Mouse (Mus musculus) macrophage (primary cell): ENCODE data around the gene Ube2h. TPM values are rescaled to one million over a fixed set of nuclear protein-coding genes. Genes with fewer than 3 reads are reported as not detected.

ENCODE experiments used
- H3K27ac ChIP-seq: fragments of 350-480 bp; formaldehyde crosslinking; 2 replicates; pipeline ENCODE4 v1.9.0; 2021
- H3K36me3 ChIP-seq: fragments of 350-480 bp; formaldehyde crosslinking; 2 replicates; pipeline ENCODE4 v1.9.0; 2021; ENCODE audit errors: inconsistent target
- H3K4me3 ChIP-seq: fragments of 350-480 bp; formaldehyde crosslinking; 2 replicates; pipeline ENCODE4 v1.9.0; 2021; ENCODE audit errors: inconsistent target
- H3K79me2 ChIP-seq: fragments of 350-480 bp; formaldehyde crosslinking; 2 replicates; pipeline ENCODE4 v1.9.0; 2021; ENCODE audit errors: inconsistent target
- WGBS: methylation state at CpG from one replicate; pipeline ENCODE4 v1.1.7; 2026; ENCODE audit warnings: inconsistent platforms; ENCODE audit not compliant: missing documents; 5-methylcytosine and 5-hydroxymethylcytosine counted together
- polyA plus RNA-seq: library from polyadenylated mRNA; stranded (reverse); fragments of 250-400 nt; gene quantifications from 3 replicates; pipeline ENCODE4 v1.2.4, GENCODE M21; 2018; ENCODE audit warnings: inconsistent platforms

The Ube2h gene
- polyA plus RNA-seq, 1 experiment from 2014 or later: 32.4 TPM

DNA sequence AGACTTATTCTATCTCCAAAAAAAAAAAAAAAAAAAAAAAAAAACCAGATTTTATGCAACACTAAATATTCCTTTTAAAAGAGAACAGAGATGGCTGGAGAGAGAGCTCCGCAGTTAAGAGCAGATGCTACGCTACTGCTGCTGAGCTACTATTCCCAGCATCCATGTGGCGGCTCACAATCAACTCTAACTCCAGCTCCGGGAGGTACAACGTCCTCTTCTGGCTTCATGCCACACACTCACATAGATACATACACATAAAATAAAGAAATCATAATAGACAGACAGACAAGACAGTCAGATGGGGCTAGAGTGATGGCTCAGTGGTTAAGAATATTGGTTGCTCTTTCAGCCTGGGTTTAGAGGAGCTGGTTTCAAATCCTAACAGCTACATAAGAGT is 58.9 kb downstream of the Ube2h start:
- no peaks in the 10 kb centered on the region; the same call in 1 of the 2 replicates for H3K79me2 ChIP-seq
- H3K36me3 ChIP-seq: no peaks in the 10 kb centered on the region
- 100% methylated on average over 4 of the region's 5 CpGs for WGBS
- H3K27ac ChIP-seq: no peak overlapping the region
- H3K4me3 ChIP-seq: no peak overlapping the region

DNA sequence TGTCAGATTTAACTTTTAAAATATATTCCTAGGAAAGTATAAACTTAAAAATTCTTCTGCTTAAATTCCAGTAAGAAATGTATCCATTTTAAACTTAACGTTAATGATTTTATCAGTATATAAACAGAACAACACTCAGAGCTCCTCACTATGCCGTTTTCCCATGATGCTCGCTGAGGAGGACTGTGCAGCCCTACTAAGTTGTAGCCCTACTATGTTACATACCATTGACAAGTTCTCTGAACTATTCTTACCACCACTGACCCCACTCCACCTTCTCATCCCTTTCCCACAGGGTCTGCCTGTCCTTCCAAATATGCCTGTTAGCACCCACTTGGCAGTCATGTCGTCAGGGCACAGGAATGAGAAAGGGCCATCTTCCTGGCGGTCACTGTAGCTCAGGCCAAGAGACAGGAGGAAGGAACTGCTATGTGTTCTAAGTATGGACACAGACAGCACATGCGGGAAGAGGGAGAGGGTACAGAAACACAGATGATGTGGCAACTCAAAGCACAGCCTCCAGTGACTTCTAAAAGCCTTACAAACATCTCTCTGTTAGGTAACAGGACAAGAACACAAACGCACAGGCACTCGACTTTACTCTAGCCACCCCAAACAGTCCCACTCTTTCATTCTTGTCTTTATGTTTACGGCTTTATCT is 60.9 kb downstream of the Ube2h start:
- Histone ChIP-seq H3K36me3 (0 out of 2 replicates have a peak, but pooled peaks cover 4% of the 10 kb centered on the region), H3K79me2 (no peaks in the 10 kb centered on the region; the same call in 1 of the 2 replicates), H3K4me3 (no peak overlapping the region), H3K27ac (no peak overlapping the region)
- WGBS: 49% methylated on average over 9 of the region's 9 CpGs

DNA sequence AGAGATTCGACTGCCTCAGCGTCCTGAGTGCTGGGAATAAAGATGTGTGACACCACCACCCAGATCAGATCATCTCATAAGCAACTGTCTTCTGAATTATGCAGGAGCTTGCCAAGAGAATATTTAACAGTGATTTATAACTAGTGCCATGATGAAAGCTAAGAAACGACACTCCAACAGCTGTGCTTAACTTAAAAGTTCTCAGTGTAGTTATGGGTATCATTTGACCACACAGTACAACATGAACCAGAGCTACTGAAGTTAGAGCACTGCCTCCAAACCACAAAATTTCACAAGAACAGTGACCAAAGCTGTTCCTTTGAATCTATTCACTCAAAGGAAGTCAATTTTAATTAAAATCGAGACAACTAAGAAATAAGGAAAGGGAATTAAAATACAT is 61.4 kb downstream of the Ube2h start:
- Histone ChIP-seq H3K27ac (no peak overlapping the region), H3K4me3 (no peak overlapping the region), H3K36me3 (0 out of 2 replicates have a peak, but pooled peaks cover 4% of the 10 kb centered on the region), H3K79me2 (no peaks in the 10 kb centered on the region; the same call in 1 of the 2 replicates)
- WGBS: 48% methylated on average over 4 of the region's 4 CpGs

DNA sequence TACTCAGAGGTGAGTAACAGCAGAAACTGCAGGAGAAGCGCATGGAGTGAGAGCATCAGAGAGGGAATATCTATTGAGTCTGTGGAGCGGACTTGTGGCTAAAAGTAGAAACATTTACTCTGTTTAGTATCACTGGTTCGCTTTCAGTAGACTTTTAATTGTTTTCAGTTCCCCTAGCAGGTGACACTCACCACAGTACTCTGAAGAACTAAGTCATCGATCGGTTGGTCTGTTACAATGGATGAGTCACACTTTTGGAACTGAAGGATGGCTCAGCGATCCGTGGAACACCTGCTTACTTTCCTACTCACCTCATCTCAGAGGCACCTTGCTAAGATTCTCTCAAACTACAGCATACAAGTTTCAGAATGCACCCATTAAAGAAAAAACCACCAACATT is 64.2 kb downstream of the Ube2h start:
- Histone ChIP-seq H3K36me3 (0 out of 2 replicates have a peak, but pooled peaks cover 4% of the 10 kb centered on the region), H3K27ac (no peak overlapping the region), H3K79me2 (no peaks in the 10 kb centered on the region), H3K4me3 (no peak overlapping the region)
- 71% methylated on average over 7 of the region's 7 CpGs for WGBS

DNA sequence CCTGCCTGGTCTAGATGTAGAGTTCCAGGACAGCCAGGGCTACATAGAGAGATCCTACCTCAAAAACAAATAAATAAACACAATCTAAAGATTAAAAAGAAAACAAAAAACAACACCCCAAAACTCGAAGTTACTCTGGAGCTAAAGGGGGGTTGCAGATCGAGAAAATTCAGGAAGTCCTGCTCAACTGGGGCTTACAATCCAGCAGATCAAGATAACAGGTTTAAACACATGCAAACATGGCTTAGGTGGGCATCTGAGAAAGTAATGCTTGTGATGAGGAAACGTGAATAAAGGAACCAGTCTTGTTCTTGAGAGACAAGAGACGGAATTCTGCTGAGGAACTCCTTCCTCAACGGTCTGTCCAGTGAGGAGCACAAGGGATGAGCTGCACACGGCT is 65.1 kb downstream of the Ube2h start:
- no peak overlapping the region for H3K4me3 ChIP-seq
- 67% methylated on average over 6 of the region's 6 CpGs for WGBS
- no peaks in the 10 kb centered on the region for H3K79me2 ChIP-seq
- H3K27ac ChIP-seq: no peak overlapping the region
- 0 out of 2 replicates have a peak, but pooled peaks cover 4% of the 10 kb centered on the region for H3K36me3 ChIP-seq

DNA sequence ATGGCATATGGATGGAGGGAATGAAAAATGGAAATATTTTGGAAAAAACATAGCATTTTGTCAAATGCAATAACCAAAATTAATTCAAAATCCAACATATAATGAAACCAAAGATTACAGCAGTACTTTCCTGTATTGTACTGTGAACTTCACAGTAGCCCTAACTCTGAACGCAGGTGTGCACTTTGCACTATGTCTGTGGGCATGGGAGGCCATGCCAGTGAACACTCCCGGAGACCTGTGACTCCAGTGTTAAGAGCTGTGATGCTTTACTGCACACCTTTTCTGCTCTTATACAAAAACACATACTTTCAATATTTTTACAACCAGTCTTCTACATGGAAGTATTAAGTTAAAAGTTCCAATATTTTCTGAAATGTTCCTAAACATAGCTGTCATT is 66.3 kb downstream of the Ube2h start:
- Histone ChIP-seq H3K4me3 (no peak overlapping the region), H3K36me3 (0 out of 2 replicates have a peak, but pooled peaks cover 4% of the 10 kb centered on the region), H3K79me2 (no peaks in the 10 kb centered on the region), H3K27ac (no peak overlapping the region)
- whole genome bisulfite sequencing: 84% methylated on average over 2 of the region's 2 CpGs

DNA sequence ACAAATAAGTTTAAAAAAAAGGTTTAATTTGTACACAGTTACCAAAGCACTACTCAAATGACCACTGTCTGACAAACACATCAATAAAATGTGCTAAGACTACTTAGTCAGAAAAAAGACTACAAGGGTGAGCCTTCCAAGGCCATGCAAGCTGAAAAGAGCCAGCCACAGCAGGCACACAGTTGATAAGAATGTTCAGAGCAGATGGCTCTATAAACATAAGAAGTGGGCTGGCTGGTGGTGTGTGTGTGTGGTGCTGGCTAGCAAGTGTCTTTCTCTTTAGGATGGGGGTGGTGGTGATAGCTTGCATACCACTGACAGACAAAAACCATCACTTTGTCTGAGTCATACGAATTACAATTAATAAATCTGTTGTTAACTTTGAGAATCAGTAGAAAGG is 67.8 kb downstream of the Ube2h start:
- Histone ChIP-seq H3K4me3 (no peak overlapping the region), H3K79me2 (no peaks in the 10 kb centered on the region), H3K27ac (no peak overlapping the region), H3K36me3 (0 out of 2 replicates have a peak, but pooled peaks cover 4% of the 10 kb centered on the region)
- 100% methylated on average over 1 of the region's 1 CpGs for WGBS

DNA sequence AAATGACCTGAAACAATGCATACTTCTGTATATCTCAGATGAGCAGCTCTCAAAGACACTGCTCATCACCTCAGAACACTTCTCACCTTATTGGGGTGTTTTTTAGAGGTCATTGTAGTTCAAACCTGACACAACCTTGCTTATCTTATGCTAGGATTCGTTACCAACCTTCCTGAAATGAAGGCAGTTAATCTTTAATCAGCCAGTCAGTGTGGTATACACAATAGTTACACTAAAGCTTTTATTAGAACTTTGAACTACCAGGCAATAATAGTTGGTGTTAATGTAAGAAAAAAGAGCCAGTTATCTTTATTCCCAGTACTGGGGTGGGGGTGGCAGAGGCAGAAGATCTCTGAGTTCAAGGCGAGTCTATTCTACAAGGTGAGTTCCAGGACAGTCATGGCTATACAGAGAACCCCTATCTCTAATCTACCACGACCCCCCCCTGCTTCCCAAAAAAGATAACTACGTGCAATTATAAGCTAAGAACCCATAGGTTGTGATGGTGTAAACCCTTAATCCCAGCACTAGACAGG is 72.5 kb downstream of the Ube2h start:
- Histone ChIP-seq H3K4me3 (no peak overlapping the region), H3K36me3 (no peaks in the 10 kb centered on the region), H3K79me2 (no peaks in the 10 kb centered on the region), H3K27ac (no peak overlapping the region)
- WGBS: 93% methylated on average over 4 of the region's 4 CpGs

DNA sequence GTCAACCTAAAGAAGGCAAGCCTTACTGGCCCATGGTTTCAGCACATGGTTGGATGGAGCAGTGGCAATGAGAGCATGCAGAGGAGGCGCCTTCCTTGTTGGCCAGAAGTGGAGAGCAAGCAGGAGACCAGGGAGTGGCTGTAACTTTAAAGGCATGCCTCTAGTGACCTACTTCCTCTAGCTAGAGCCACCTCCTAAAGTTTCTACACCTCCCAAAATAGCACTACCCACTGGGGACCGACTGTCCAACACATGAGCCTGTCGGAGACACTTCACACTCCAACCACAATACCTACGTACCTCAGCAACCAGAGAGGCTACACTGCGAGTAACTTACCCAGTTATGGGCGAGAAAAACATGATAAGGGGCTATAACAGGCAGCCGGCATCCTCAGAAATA is 74.1 kb downstream of the Ube2h start:
- Histone ChIP-seq H3K79me2 (no peaks in the 10 kb centered on the region), H3K36me3 (no peaks in the 10 kb centered on the region), H3K27ac (no peak overlapping the region), H3K4me3 (no peak overlapping the region)
- 64% methylated on average over 6 of the region's 7 CpGs for WGBS

DNA sequence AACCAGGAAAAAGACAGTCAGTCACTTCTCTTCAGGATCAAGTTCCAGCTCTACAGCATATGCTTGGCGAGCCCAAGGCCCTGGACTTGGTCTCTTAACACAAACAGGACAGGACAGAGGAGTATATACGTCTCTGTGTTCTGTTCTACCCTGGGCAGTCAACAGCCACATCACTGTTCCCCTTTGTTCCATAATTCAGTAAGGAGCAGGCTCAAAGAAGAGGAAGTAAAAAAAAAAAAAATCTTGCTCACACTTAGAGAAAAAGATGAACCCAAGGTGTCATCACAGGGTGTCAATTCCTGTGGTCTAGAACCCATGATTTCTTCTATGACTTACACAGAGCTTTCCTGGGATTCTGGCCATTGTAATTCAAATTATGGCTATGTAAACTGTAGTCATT is 75.4 kb downstream of the Ube2h start:
- H3K79me2 ChIP-seq: no peaks in the 10 kb centered on the region
- WGBS: 53% methylated on average over 2 of the region's 2 CpGs
- H3K27ac ChIP-seq: no peak overlapping the region

DNA sequence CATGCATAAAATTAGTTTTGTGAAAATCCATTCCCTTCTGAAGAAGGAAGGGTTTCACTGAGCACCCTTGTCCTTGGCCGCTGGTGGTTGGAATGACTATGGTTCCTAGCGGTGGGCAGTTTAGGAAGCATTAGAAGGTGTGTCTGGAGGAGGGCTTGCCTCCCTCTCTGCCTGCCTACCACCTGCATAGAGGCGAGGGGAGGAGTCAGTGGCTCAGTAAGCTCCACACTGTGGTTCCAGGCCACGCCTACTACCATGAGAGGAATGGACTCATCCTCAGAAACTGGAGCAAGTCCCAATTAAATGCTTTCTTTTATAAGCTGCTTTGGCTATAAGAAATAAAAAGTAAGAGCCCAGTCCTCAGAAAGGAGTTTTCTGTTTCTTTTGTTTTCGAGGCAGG is 76.0 kb downstream of the Ube2h start:
- Histone ChIP-seq H3K79me2 (no peaks in the 10 kb centered on the region), H3K36me3 (no peaks in the 10 kb centered on the region), H3K4me3 (no peak overlapping the region), H3K27ac (no peak overlapping the region)
- WGBS: 93% methylated on average over 5 of the region's 5 CpGs

More for the DNA sequence above, 75.4 kb downstream of the Ube2h start:
- no peak overlapping the region for H3K4me3 ChIP-seq
- no peaks in the 10 kb centered on the region for H3K36me3 ChIP-seq

DNA sequence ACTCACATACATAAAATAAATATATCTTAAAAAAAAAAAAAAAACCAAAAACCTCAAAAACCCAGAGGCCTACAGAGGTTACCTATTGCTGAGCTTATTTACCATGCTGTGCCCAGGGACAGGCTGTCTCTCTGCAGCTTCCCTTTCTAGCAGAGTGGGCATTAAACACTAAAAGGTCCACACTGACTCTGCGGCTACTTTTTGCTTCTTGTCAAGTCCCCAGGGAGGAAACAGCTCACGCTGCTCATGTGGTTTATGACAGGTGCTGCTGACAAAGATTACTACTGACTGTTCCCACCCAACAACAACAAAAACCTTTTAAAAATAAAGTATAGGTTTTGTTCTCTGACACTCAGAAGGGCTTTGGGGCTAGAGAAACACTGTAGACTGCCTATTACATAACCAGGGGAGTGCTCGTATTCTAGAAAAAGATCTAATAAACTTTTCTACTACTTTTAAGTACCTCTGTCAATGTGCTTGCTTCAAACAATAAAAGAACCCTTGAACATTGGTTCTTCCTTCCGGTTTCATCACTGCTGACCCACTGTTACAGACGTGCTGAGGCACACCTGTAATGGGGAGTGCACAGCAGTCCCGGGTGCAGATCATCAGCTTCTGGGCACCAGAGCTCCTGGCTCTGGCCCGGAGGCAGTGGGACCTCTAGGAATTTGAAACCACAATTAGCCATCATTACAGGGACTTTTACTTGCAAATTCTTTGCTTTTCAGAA is 77.2 kb downstream of the Ube2h start:
- H3K4me3 ChIP-seq: no peak overlapping the region
- H3K27ac ChIP-seq: no peak overlapping the region
- no peaks in the 10 kb centered on the region for H3K36me3 ChIP-seq
- no peaks in the 10 kb centered on the region for H3K79me2 ChIP-seq
- 68% methylated on average over 7 of the region's 7 CpGs for WGBS

DNA sequence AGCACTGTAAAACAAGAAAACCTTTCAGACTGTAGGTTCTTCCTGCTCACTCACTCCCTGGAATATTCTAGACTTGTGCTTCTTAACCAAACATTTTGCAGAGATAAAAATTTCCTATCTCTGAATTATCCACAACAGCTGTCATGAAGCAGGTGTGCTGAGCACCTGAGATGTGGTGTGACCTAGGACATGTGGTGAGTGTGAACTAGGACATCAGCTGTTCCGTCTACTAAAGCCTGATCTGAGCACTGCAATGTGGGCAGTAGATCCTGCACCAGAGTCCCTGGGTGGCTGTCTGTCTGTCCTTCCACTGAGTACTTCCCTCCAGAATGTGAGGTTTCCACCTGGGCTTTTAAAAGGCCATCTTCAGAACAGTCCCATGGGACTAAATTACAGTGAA is 79.6 kb downstream of the Ube2h start:
- peaks cover 15% of the 10 kb centered on the region; the same call in 1 of the 2 replicates for H3K36me3 ChIP-seq
- no peak overlapping the region for H3K4me3 ChIP-seq
- WGBS: 100% methylated on average over 1 of the region's 1 CpGs
- no peak overlapping the region for H3K27ac ChIP-seq
- no peaks in the 10 kb centered on the region for H3K79me2 ChIP-seq

DNA sequence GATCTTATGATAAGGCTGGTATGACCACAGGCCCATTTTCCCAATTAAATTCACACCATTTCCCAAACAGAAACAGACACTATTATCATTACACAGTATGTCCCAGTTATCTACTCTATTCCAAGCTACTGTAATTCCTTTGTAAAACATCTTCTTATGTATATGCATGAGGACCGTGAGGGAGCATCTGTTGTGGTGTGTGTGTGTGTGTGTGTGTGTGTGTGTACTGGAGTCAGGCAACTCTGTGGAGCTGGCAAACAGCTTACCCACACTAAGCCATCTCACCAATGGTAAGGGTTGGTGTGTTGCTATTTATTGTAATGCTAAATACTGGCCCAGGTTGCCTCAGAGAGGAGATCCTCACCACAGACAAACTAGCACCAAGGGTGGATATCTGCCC is 82.0 kb downstream of the Ube2h start:
- Histone ChIP-seq H3K36me3 (peaks cover 31% of the 10 kb centered on the region), H3K27ac (no peak overlapping the region), H3K79me2 (no peaks in the 10 kb centered on the region), H3K4me3 (no peak overlapping the region)
- no CpG with 5 or more reads among the region's 1 CpGs for WGBS

DNA sequence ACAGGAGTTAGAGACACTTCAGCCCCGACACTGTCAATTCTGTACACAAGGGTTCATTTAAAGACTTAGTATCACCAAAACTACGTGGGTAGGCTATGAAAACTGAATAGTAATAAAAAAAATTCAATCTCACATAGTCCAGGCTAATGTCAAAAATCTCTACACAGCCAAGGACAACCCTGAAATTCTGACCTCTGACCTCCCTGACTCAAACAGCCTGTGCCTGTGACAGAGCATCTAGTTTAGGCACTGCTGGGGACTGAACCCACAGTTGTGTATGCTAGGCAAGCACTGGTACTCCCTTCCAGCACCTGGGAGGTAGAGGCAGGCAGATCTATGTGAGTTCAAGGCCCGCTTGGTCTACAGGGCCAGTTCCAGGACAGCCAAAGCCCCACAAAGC is 86.8 kb downstream of the Ube2h start:
- Histone ChIP-seq H3K27ac (no peak overlapping the region), H3K79me2 (no peaks in the 10 kb centered on the region), H3K4me3 (no peak overlapping the region), H3K36me3 (peaks cover 35% of the 10 kb centered on the region)
- WGBS: 98% methylated on average over 3 of the region's 3 CpGs
